ENCODE assay signal across 8 mouse cellular contexts in the genomic region with DNA sequence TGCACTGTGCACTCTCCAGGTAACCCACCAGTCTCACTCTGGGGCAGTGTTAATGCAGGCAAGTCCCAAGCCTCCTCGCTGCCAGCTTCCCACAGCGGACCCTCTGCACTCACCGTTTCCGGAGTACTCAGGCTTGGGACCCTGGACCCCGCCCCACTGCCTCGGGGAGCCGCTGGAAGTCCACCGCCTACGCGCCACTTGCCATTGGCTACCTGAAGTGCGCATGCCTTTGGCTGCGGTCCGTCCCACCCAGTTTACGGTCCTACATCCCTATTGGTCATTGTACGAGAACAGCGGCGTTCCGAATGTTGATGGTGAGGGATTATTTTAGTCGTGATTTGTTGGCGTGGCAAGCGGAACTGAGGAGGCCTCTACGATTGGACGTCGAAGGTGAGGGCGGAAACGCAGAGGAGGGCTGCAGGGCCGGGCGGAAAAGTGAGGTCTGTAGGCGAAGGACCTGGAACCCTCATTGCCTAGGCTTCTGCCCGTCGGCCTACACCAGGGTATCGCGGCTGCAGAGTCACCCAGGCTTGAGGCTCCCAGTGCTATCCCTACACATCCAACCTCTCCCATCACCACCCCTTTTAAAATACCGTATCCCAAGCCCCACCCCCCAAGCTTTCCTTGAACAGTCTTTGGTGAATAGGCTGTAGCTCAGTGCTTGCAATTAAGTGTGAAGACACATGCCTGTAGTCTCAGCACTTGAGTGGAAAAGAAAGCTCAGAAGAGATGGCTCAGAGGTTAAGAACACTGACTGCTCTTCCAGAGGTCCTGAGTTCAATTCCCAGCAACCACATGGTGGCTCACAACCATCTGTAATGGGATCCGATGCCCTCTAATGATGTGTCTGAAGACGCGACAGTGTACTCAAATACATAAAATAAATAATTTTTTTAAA. TPM values are rescaled to one million over a fixed set of nuclear protein-coding genes. Genes with fewer than 3 reads are reported as not detected.
DNase-seq lines count a peak whose midpoint lies in the region; ATAC-seq and TF ChIP-seq lines count a peak whose summit lies in the region.

A gene (minus strand): TSS at position 185 of the 898 bp plus-strand sequence.

- H3K36me3 ChIP-seq in hindbrain, embryonic 13.5 days = peaks cover 21% of the 10 kb centered on the region

- H3K4me1 ChIP-seq in hindbrain, embryonic 13.5 days (replicated peaks) = peaks cover 7% of the 10 kb centered on the region

- in situ Hi-C loops in Patski (cut with MboI; ENCODE audit: low pct_unique_long_range_greater_than_20kb) = loop anchor here (5.0 to 10.0 kb wide), 2 partner anchors 99 to 227 kb away; a partner anchor contains a TSS

- H3K4me3 ChIP-seq in hindbrain, embryonic 13.5 days = peak within 1 kb of the TSS; percentile 62

- peak within 1 kb of the TSS; percentile 66 for H3K4me2 ChIP-seq in hindbrain, embryonic 13.5 days

- peak within 1 kb of the TSS; percentile 74 for H3K27ac ChIP-seq in hindbrain, embryonic 13.5 days

- POLR2A ChIA-PET in Patski (lab: Charles Lee) = interaction anchor here (1.4 kb wide), 1 partner anchor 40 kb away, joined by 6 read pairs; a partner anchor contains a TSS

- 7% methylated on average over 37 of the region's 37 CpGs for WGBS in hindbrain, embryonic 13.5 days

- peak; percentile 97 for DNase-seq in Patski (ENCODE audit: low read depth, low spot score)
- DNase-seq in cerebellum, postnatal 14 days = peak; percentile 90 to 92
- DNase-seq in frontal cortex, postnatal 14 days (ENCODE audit: low spot score in 2 of 2) = peak; percentile 87 to 92
- peak; percentile 71 to 79 for DNase-seq in layer of hippocampus, postnatal 25 days (ENCODE audit: extremely low spot score in 1 of 2, low spot score in 1 of 2)
- peak; percentile 98 for DNase-seq in lung, postnatal 25 days (ENCODE audit: low spot score)
- peak; percentile 95 for DNase-seq in retina, embryonic 14.5 days (ENCODE audit: low spot score)
- DNase-seq in thymus, postnatal 4 days = peak; percentile 86

- CTCF ChIA-PET in Patski (lab: Charles Lee) = no interaction called here

- H3K9me3 ChIP-seq in hindbrain, embryonic 13.5 days = no peaks in the 10 kb centered on the region

- H3K27me3 ChIP-seq in Patski = no peaks in the 10 kb centered on the region
- no peaks in the 10 kb centered on the region for H3K27me3 ChIP-seq in hindbrain, embryonic 13.5 days

- ATAC-seq in Patski = peak; percentile 88
- peak; percentile 98 for ATAC-seq in hindbrain, embryonic 13.5 days (ENCODE audit: low FRiP score)

- H3K9ac ChIP-seq in hindbrain, embryonic 13.5 days = peak within 1 kb of the TSS; percentile 72

- no peak for TF ChIP-seq CTCF in Patski (IDR thresholded peaks at IDR 0.05)

RNA-seq across cellular contexts. Expression of the gene that starts here (rescaled TPM):
- polyA plus RNA-seq in Patski (2021) = 20.3 TPM
- polyA plus RNA-seq in hindbrain, embryonic 13.5 days (2015; fragmentation: Nextera tagmentation; extraction: Ambion mirVana) = 12.4 and 12.8 TPM in 2 replicates
- 10 to 100 TPM; 12.7 to 16.4 TPM for total RNA-seq in layer of hippocampus, postnatal 25 days (2021)

Comparison
In these comparisons a context has a peak if more than half of its experiments do, and no peak if none do; other contexts are left out.
1. Peak in every context shown above with its lines: DNase-seq, ATAC-seq, H3K4me3 ChIP-seq and H3K27ac ChIP-seq.